Mouse (Mus musculus): Measurements from ENCODE around the gene Vegfb.

Vegfb gene

GRCm38 (mm10) chr19:6940396-6941351 lies 46.8 kb downstream of the Vegfb start:
- no peak for DNase-seq

- no peak for DNase-seq
These were observed 48.1 kb downstream of the Vegfb start for GRCm38 (mm10) chr19:6939106-6940002.

- DNase-seq = no peak
These were observed 49.6 kb downstream of the Vegfb start for GRCm38 (mm10) chr19:6937541-6938465.

- DNase-seq = peak; percentile 70
These were observed 51.2 kb downstream of the Vegfb start for GRCm38 (mm10) chr19:6936299-6936698.

GRCm38 (mm10) chr19:6934195-6934977 lies 53.1 kb downstream of the Vegfb start, which contains the start of gene Kcnk4:
Kcnk4 (minus strand) TSS chr19:6934515.
- no peak for DNase-seq

- peak; percentile 57 to 62 for DNase-seq
These were observed 53.8 kb downstream of the Vegfb start for GRCm38 (mm10) chr19:6933436-6934194.

GRCm38 (mm10) chr19:6933102-6933435 lies 54.4 kb downstream of the Vegfb start:
- DNase-seq = no peak
